Mouse (Mus musculus): ENCODE measurements at regions not wholly inside any gene's neighbourhood (a gene's known extent, or its start where the extent isn't known, plus 50 kb on each side); places are given as distances from the start of the nearest gene placed in this dataset.

GRCm38 (mm10) chr17:83161731-83162130 lies 53.4 kb upstream of the Pkdcc start:
- TF ChIP-seq CTCF (conservative IDR thresholded peaks at IDR 0.05; ENCODE audit: insufficient read depth, insufficient read length, low read depth, low read length) (no peak), POLR2A (IDR thresholded peaks at IDR 0.05; ENCODE audit: low read depth, low read length) (no peak)

All from kidney, adult 2 months (tissue).